In genomic region chr8:95023201-95023600, GRCm38 (mm10) we compare ENCODE assay signal across 20 mouse cellular contexts. TPM values are rescaled to one million over a fixed set of nuclear protein-coding genes. Genes with fewer than 3 reads are reported as not detected.
"Had no signal": no experiment of that assay in that cellular context is flagged by ENCODE, and none has a peak within 500 bp of the region (broad histone marks: within the 10 kb centered on the region; RNA-seq: fewer than 3 reads in every experiment).

No protein-coding gene starts in this region.

- H3K27ac ChIP-seq: kidney, embryonic 15.5 days; left cerebral cortex, adult 2 months; limb, embryonic 12.5 days; liver, embryonic 13.5 days; midbrain, embryonic 13.5 days; neural tube, embryonic 13.5 days had no signal

- H3K4me3 ChIP-seq: kidney, embryonic 15.5 days; left cerebral cortex, adult 2 months; limb, embryonic 12.5 days; liver, embryonic 13.5 days; midbrain, embryonic 13.5 days; neural tube, embryonic 13.5 days had no signal

- H3K36me3 ChIP-seq: kidney, embryonic 15.5 days; limb, embryonic 12.5 days; liver, embryonic 13.5 days; midbrain, embryonic 13.5 days; neural tube, embryonic 13.5 days had no signal

- DNase-seq: kidney, adult 2 months; kidney, postnatal 14 days; liver; liver, embryonic 13.5 days; liver, postnatal 0 days; retina, postnatal 1 day; right cerebral cortex, postnatal 4 days; spleen, adult 18-20 months; thymus, adult 18-20 months; thymus, postnatal 14 days had no signal

- H3K27me3 ChIP-seq: kidney, embryonic 15.5 days; limb, embryonic 12.5 days; liver, embryonic 13.5 days; midbrain, embryonic 13.5 days; neural tube, embryonic 13.5 days had no signal

- H3K9me3 ChIP-seq: limb, embryonic 12.5 days; liver, embryonic 13.5 days; neural tube, embryonic 13.5 days had no signal

- H3K4me1 ChIP-seq: neural tube, embryonic 13.5 days had no signal

- ATAC-seq: intestine, embryonic 16.5 days; liver, postnatal 0 days; midbrain, embryonic 13.5 days had no signal

RNA-seq across cellular contexts. Expression of gene Drc7, which starts 31.7 kb away (rescaled TPM):
- total RNA-seq: monocyte, adult 5-6 weeks had no signal
- polyA plus RNA-seq: kidney, embryonic 15.5 days; large intestine, adult 2 months; limb, embryonic 12.5 days; stomach, embryonic 14.5 days; urinary bladder, adult 2 months had no signal
